15 mouse cellular contexts compared by ENCODE assay signal in genomic region chr6:49792524-49792923, GRCm38 (mm10). TPM values are rescaled to one million over a fixed set of nuclear protein-coding genes. Genes with fewer than 3 reads are reported as not detected.
DNase-seq lines count a peak whose midpoint lies in the region; ATAC-seq and TF ChIP-seq lines count a peak whose summit lies in the region.
"Had no signal": no experiment of that assay in that cellular context is flagged by ENCODE, and none has a peak within 500 bp of the region (broad histone marks: within the 10 kb centered on the region; RNA-seq: fewer than 3 reads in every experiment).

No protein-coding gene starts in this region.

- no peak for TF ChIP-seq POLR2A in lung, adult 2 months (IDR thresholded peaks at IDR 0.05; ENCODE audit: borderline replicate concordance, extremely low read depth, low read depth, low read length)

- ATAC-seq in kidney, postnatal 0 days (replicated peaks; ENCODE audit: low FRiP score, low read depth), result peak; percentile 88
- ATAC-seq in midbrain, embryonic 15.5 days (replicated peaks), result no peak
- no peak for ATAC-seq in forebrain, embryonic 13.5 days
- ATAC-seq: intestine, embryonic 15.5 days; liver, postnatal 0 days had no signal

- WGBS in lung, adult 2 months, result 77% methylated on average over 12 of the region's 12 CpGs
- 47% methylated on average over 12 of the region's 12 CpGs for whole genome bisulfite sequencing in kidney, postnatal 0 days
- 66% methylated on average over 12 of the region's 12 CpGs for WGBS in midbrain, embryonic 15.5 days
- WGBS in forebrain, embryonic 13.5 days, result 88% methylated on average over 12 of the region's 12 CpGs

- no peak overlapping the region for H3K9ac ChIP-seq in kidney, postnatal 0 days (ENCODE audit: low read depth, low read length)
- H3K9ac ChIP-seq in midbrain, embryonic 15.5 days, result no peak overlapping the region
- H3K9ac ChIP-seq in forebrain, embryonic 13.5 days, result no peak overlapping the region
- H3K9ac ChIP-seq: intestine, embryonic 15.5 days; limb, embryonic 15.5 days; liver, postnatal 0 days had no signal

- peak overlapping the region; percentile 12; the same call in 1 of the 2 replicates for H3K4me2 ChIP-seq in kidney, postnatal 0 days (ENCODE audit: low read length)
- H3K4me2 ChIP-seq in midbrain, embryonic 15.5 days, result no peak overlapping the region
- H3K4me2 ChIP-seq in forebrain, embryonic 13.5 days, result no peak overlapping the region
- H3K4me2 ChIP-seq: intestine, embryonic 15.5 days; limb, embryonic 15.5 days; midbrain, embryonic 11.5 days had no signal

- H3K27me3 ChIP-seq in kidney, postnatal 0 days (ENCODE audit: insufficient read depth, low read length), result no peaks in the 10 kb centered on the region
- H3K27me3 ChIP-seq in midbrain, embryonic 15.5 days (replicated peaks), result no peaks in the 10 kb centered on the region
- H3K27me3 ChIP-seq in forebrain, embryonic 13.5 days, result no peaks in the 10 kb centered on the region
- H3K27me3 ChIP-seq: intestine, embryonic 15.5 days; limb, embryonic 15.5 days had no signal

- peak overlapping the region; percentile 58 for H3K27ac ChIP-seq in kidney, postnatal 0 days
- no peak overlapping the region for H3K27ac ChIP-seq in midbrain, embryonic 15.5 days
- H3K27ac ChIP-seq in forebrain, embryonic 13.5 days, result no peak overlapping the region
- H3K27ac ChIP-seq: intestine, embryonic 15.5 days; limb, embryonic 15.5 days; macrophage had no signal

- no peak overlapping the region for H3K4me3 ChIP-seq in lung, adult 2 months (replicated peaks; ENCODE audit: extremely low read depth, low read depth, low read length)
- H3K4me3 ChIP-seq in kidney, postnatal 0 days (replicated peaks; ENCODE audit: low read depth, low read length), result no peak overlapping the region
- H3K4me3 ChIP-seq in midbrain, embryonic 15.5 days, result no peak overlapping the region
- no peak overlapping the region for H3K4me3 ChIP-seq in forebrain, embryonic 13.5 days
- H3K4me3 ChIP-seq: intestine, embryonic 15.5 days; limb, embryonic 15.5 days had no signal

- peak; percentile 2 for DNase-seq in lung, postnatal 36 days
- DNase-seq in lung, adult 2 months, result no peak
- DNase-seq in kidney, adult 11 months, result peak; percentile 40
- DNase-seq in kidney, postnatal 0 days (ENCODE audit: low spot score), result peak; percentile 81
- no peak for DNase-seq in spleen, adult 12 weeks (ENCODE audit: low spot score)
- DNase-seq: adrenal gland, adult 2 months; cerebellum, postnatal 10 days; gastrocnemius, postnatal 14 days; liver, postnatal 0 days had no signal

- no peaks in the 10 kb centered on the region for H3K36me3 ChIP-seq in kidney, postnatal 0 days (ENCODE audit: insufficient read depth, low read length)
- H3K36me3 ChIP-seq in midbrain, embryonic 15.5 days (replicated peaks), result no peaks in the 10 kb centered on the region
- H3K36me3 ChIP-seq in forebrain, embryonic 13.5 days (ENCODE audit: poor library complexity, severe bottlenecking), result no peaks in the 10 kb centered on the region
- H3K36me3 ChIP-seq: intestine, embryonic 15.5 days; limb, embryonic 15.5 days had no signal

- TF ChIP-seq CTCF in lung, adult 2 months (IDR thresholded peaks at IDR 0.05; ENCODE audit: insufficient read depth, low read length), result no peak
- no peak for TF ChIP-seq CTCF in kidney, postnatal 0 days (IDR thresholded peaks at IDR 0.05; ENCODE audit: low read depth)

- H3K4me1 ChIP-seq in lung, adult 2 months (ENCODE audit: control insufficient read depth, insufficient read depth, low read length), result no peaks in the 10 kb centered on the region
- H3K4me1 ChIP-seq in kidney, postnatal 0 days (replicated peaks; ENCODE audit: insufficient read depth, low read length), result no peaks in the 10 kb centered on the region
- H3K4me1 ChIP-seq in midbrain, embryonic 15.5 days, result no peaks in the 10 kb centered on the region
- no peaks in the 10 kb centered on the region for H3K4me1 ChIP-seq in forebrain, embryonic 13.5 days
- H3K4me1 ChIP-seq: intestine, embryonic 15.5 days; limb, embryonic 15.5 days had no signal

- H3K9me3 ChIP-seq in kidney, postnatal 0 days (replicated peaks; ENCODE audit: low read length), result no peaks in the 10 kb centered on the region
- no peaks in the 10 kb centered on the region for H3K9me3 ChIP-seq in midbrain, embryonic 15.5 days
- H3K9me3 ChIP-seq in forebrain, embryonic 13.5 days (replicated peaks), result no peaks in the 10 kb centered on the region
- H3K9me3 ChIP-seq: intestine, embryonic 15.5 days; limb, embryonic 15.5 days had no signal

RNA-seq across cellular contexts. Expression of gene Npy, which starts 30.0 kb away (rescaled TPM):
- 2.0 and 6.8 TPM in 2 replicates for polyA plus RNA-seq in lung, adult 2 months (2012; rRNA removed)
- 13.9 and 18.3 TPM in 2 replicates for polyA plus RNA-seq in kidney, postnatal 0 days (2015; fragmentation: Nextera tagmentation; extraction: Ambion mirVana)
- polyA plus RNA-seq in midbrain, embryonic 15.5 days (2015; fragmentation: Nextera tagmentation; extraction: Ambion mirVana), result 99.7 and 150 TPM in 2 replicates
- 65.6 and 81.2 TPM in 2 replicates for polyA plus RNA-seq in forebrain, embryonic 13.5 days (2015; fragmentation: Nextera tagmentation; extraction: Ambion mirVana)

Comparison
In these comparisons a context has a peak if more than half of its experiments do, and no peak if none do; other contexts are left out.
1. DNase-seq: peak in lung, postnatal 36 days (single experiment), kidney, adult 11 months (single experiment) and kidney, postnatal 0 days (single experiment); none in lung, adult 2 months (single experiment) and spleen, adult 12 weeks (single experiment).